Mouse (Mus musculus): ENCODE data around the gene Strn4. TPM values are rescaled to one million over a fixed set of nuclear protein-coding genes. Genes with fewer than 3 reads are reported as not detected.

Gene Strn4
- polyA plus RNA-seq, 1 experiment from 2014 or later, result 193 TPM

GRCm38 (mm10) chr7:16785541-16786083, 30.1 kb upstream of the Strn4 start:
- H3K27me3 ChIP-seq, result no peaks in the 10 kb centered on the region
- no peak for ATAC-seq (replicated peaks)
- H3K9me3 ChIP-seq, result no peaks in the 10 kb centered on the region
- no peak overlapping the region for H3K9ac ChIP-seq (replicated peaks)
- peaks cover 34% of the 10 kb centered on the region for H3K4me1 ChIP-seq
- no peaks in the 10 kb centered on the region for H3K36me3 ChIP-seq
- no peak overlapping the region for H3K27ac ChIP-seq (replicated peaks)
- WGBS, result 90% methylated on average over 8 of the region's 8 CpGs
- H3K4me2 ChIP-seq (replicated peaks), result no peak overlapping the region
- no peak overlapping the region for H3K4me3 ChIP-seq

GRCm38 (mm10) chr7:16792316-16792715, 23.4 kb upstream of the Strn4 start:
- no peak for ATAC-seq (replicated peaks)
- Histone ChIP-seq H3K27ac (replicated peaks) (no peak overlapping the region), H3K27me3 (no peaks in the 10 kb centered on the region), H3K4me3 (no peak overlapping the region), H3K4me2 (replicated peaks) (no peak overlapping the region), H3K9ac (replicated peaks) (no peak overlapping the region), H3K4me1 (no peaks in the 10 kb centered on the region), H3K36me3 (no peaks in the 10 kb centered on the region), H3K9me3 (no peaks in the 10 kb centered on the region)
- 89% methylated on average over 5 of the region's 5 CpGs for WGBS

GRCm38 (mm10) chr7:16793010-16793725, 22.5 kb upstream of the Strn4 start:
- Histone ChIP-seq H3K36me3 (no peaks in the 10 kb centered on the region), H3K9ac (replicated peaks) (no peak overlapping the region), H3K4me1 (no peaks in the 10 kb centered on the region), H3K9me3 (no peaks in the 10 kb centered on the region), H3K27me3 (no peaks in the 10 kb centered on the region), H3K4me3 (no peak overlapping the region), H3K4me2 (replicated peaks) (no peak overlapping the region), H3K27ac (replicated peaks) (no peak overlapping the region)
- ATAC-seq (replicated peaks), result no peak
- WGBS, result 95% methylated on average over 19 of the region's 19 CpGs

GRCm38 (mm10) chr7:16794886-16795285, 20.8 kb upstream of the Strn4 start:
- WGBS, result 89% methylated on average over 5 of the region's 5 CpGs
- Histone ChIP-seq H3K27me3 (no peaks in the 10 kb centered on the region), H3K36me3 (no peaks in the 10 kb centered on the region), H3K4me2 (replicated peaks) (no peak overlapping the region), H3K9me3 (no peaks in the 10 kb centered on the region), H3K4me1 (no peaks in the 10 kb centered on the region), H3K27ac (replicated peaks) (no peak overlapping the region), H3K9ac (replicated peaks) (no peak overlapping the region), H3K4me3 (no peak overlapping the region)
- ATAC-seq (replicated peaks), result no peak

GRCm38 (mm10) chr7:16804409-16805028, 11.2 kb upstream of the Strn4 start:
- WGBS, result 38% methylated on average over 8 of the region's 8 CpGs
- ATAC-seq (replicated peaks), result no peak; the same call in 1 of the 2 replicates
- H3K4me1 ChIP-seq, result no peaks in the 10 kb centered on the region
- H3K27ac ChIP-seq (replicated peaks), result no peak overlapping the region
- no peak overlapping the region for H3K9ac ChIP-seq (replicated peaks)
- H3K4me3 ChIP-seq, result no peak overlapping the region
- H3K27me3 ChIP-seq, result no peaks in the 10 kb centered on the region
- H3K36me3 ChIP-seq, result 0 out of 2 replicates have a peak, but pooled peaks cover 3% of the 10 kb centered on the region
- H3K4me2 ChIP-seq (replicated peaks), result no peak overlapping the region
- no peaks in the 10 kb centered on the region for H3K9me3 ChIP-seq

GRCm38 (mm10) chr7:16807936-16808335, 7.8 kb upstream of the Strn4 start:
- WGBS, result 90% methylated on average over 9 of the region's 9 CpGs
- Histone ChIP-seq H3K27me3 (0 out of 2 replicates have a peak, but pooled peaks cover 10% of the 10 kb centered on the region), H3K4me3 (no peak overlapping the region), H3K27ac (replicated peaks) (no peak overlapping the region), H3K4me2 (replicated peaks) (no peak overlapping the region), H3K4me1 (peaks cover 23% of the 10 kb centered on the region), H3K9ac (replicated peaks) (no peak overlapping the region), H3K36me3 (0 out of 2 replicates have a peak, but pooled peaks cover 3% of the 10 kb centered on the region), H3K9me3 (no peaks in the 10 kb centered on the region)
- ATAC-seq (replicated peaks), result no peak

GRCm38 (mm10) chr7:16808647-16809046, 7.0 kb upstream of the Strn4 start:
- 88% methylated on average over 9 of the region's 9 CpGs for WGBS
- 0 out of 2 replicates have a peak, but pooled peaks cover 3% of the 10 kb centered on the region for H3K36me3 ChIP-seq
- H3K4me1 ChIP-seq, result peaks cover 23% of the 10 kb centered on the region
- no peak overlapping the region for H3K4me3 ChIP-seq
- H3K9me3 ChIP-seq, result no peaks in the 10 kb centered on the region
- no peak overlapping the region for H3K27ac ChIP-seq (replicated peaks)
- H3K4me2 ChIP-seq (replicated peaks), result no peak overlapping the region
- ATAC-seq (replicated peaks), result no peak
- no peak overlapping the region for H3K9ac ChIP-seq (replicated peaks)
- H3K27me3 ChIP-seq, result 0 out of 2 replicates have a peak, but pooled peaks cover 10% of the 10 kb centered on the region

- no peaks in the 10 kb centered on the region for H3K9me3 ChIP-seq
- H3K27ac ChIP-seq (replicated peaks), result no peak overlapping the region
- 14% methylated on average over 10 of the region's 10 CpGs for WGBS
- H3K4me2 ChIP-seq (replicated peaks), result 0 out of 2 replicates have a peak overlapping the region, but pooled peaks have one; percentile 79
- H3K9ac ChIP-seq (replicated peaks), result no peak overlapping the region
- H3K4me1 ChIP-seq, result peaks cover 23% of the 10 kb centered on the region
- 0 out of 2 replicates have a peak, but pooled peaks cover 3% of the 10 kb centered on the region for H3K36me3 ChIP-seq
- peak; percentile 14; the same call in 1 of the 2 replicates for ATAC-seq (replicated peaks)
- no peak overlapping the region for H3K4me3 ChIP-seq
- 0 out of 2 replicates have a peak, but pooled peaks cover 10% of the 10 kb centered on the region for H3K27me3 ChIP-seq
Measured at GRCm38 (mm10) chr7:16809739-16810138, 6.0 kb upstream of the Strn4 start.

- WGBS, result 56% methylated on average over 28 of the region's 28 CpGs
- Histone ChIP-seq H3K4me1 (peaks cover 30% of the 10 kb centered on the region), H3K36me3 (0 out of 2 replicates have a peak, but pooled peaks cover 3% of the 10 kb centered on the region), H3K27ac (replicated peaks) (peak overlapping the region; percentile 82), H3K4me2 (replicated peaks) (peak overlapping the region; percentile 79), H3K9ac (replicated peaks) (peak overlapping the region; percentile 65), H3K4me3 (peak overlapping the region; percentile 59), H3K9me3 (no peaks in the 10 kb centered on the region), H3K27me3 (0 out of 2 replicates have a peak, but pooled peaks cover 10% of the 10 kb centered on the region)
- no peak; the same call in 1 of the 2 replicates for ATAC-seq (replicated peaks)
Measured at GRCm38 (mm10) chr7:16810399-16810919, 5.2 kb upstream of the Strn4 start.

- H3K4me2 ChIP-seq (replicated peaks), result peak overlapping the region; percentile 79
- WGBS, result 5% methylated on average over 90 of the region's 90 CpGs
- 0 out of 2 replicates have a peak, but pooled peaks cover 10% of the 10 kb centered on the region for H3K27me3 ChIP-seq
- ATAC-seq (replicated peaks), result peak; percentile 29
- H3K4me1 ChIP-seq, result peaks cover 35% of the 10 kb centered on the region
- peak overlapping the region; percentile 65 for H3K9ac ChIP-seq (replicated peaks)
- 0 out of 2 replicates have a peak, but pooled peaks cover 3% of the 10 kb centered on the region for H3K36me3 ChIP-seq
- peak overlapping the region; percentile 59 for H3K4me3 ChIP-seq
- H3K9me3 ChIP-seq, result no peaks in the 10 kb centered on the region
- peak overlapping the region; percentile 82 for H3K27ac ChIP-seq (replicated peaks)
Measured at GRCm38 (mm10) chr7:16810920-16811648, 4.6 kb upstream of the Strn4 start.

- WGBS, result 20% methylated on average over 17 of the region's 17 CpGs
- Histone ChIP-seq H3K27ac (replicated peaks) (peak overlapping the region; percentile 82), H3K9me3 (no peaks in the 10 kb centered on the region), H3K4me1 (peaks cover 35% of the 10 kb centered on the region), H3K27me3 (0 out of 2 replicates have a peak, but pooled peaks cover 10% of the 10 kb centered on the region), H3K9ac (replicated peaks) (peak overlapping the region; percentile 65), H3K36me3 (0 out of 2 replicates have a peak, but pooled peaks cover 3% of the 10 kb centered on the region), H3K4me2 (replicated peaks) (peak overlapping the region; percentile 79), H3K4me3 (peak overlapping the region; percentile 59)
- no peak for ATAC-seq (replicated peaks)
Measured at GRCm38 (mm10) chr7:16811649-16812070, 4.0 kb upstream of the Strn4 start.
